Mouse (Mus musculus): ENCODE data around the gene Ttc7. TPM values are rescaled to one million over a fixed set of nuclear protein-coding genes. Genes with fewer than 3 reads are reported as not detected.

The Ttc7 gene
- polyA plus RNA-seq, 1 experiment from 2014 or later = 4.2 TPM

- Histone ChIP-seq H3K9ac (ENCODE audit: low read depth, low read length) (peak overlapping the region; percentile 22; the same call in 1 of the 2 replicates), H3K27ac (ENCODE audit: low read length) (no peak overlapping the region), H3K4me2 (ENCODE audit: low read length) (peak overlapping the region; percentile 78), H3K9me3 (replicated peaks; ENCODE audit: control insufficient read depth, low read length, poor library complexity, severe bottlenecking) (no peaks in the 10 kb centered on the region), H3K4me3 (ENCODE audit: low read depth, low read length) (peak overlapping the region; percentile 71), H3K27me3 (ENCODE audit: control insufficient read depth, insufficient read depth, low read depth, low read length) (peaks cover 29% of the 10 kb centered on the region), H3K36me3 (ENCODE audit: control insufficient read depth, insufficient read depth, low read length) (no peaks in the 10 kb centered on the region), H3K4me1 (ENCODE audit: control insufficient read depth, insufficient read depth, low read length) (peaks cover 19% of the 10 kb centered on the region)
- 6% methylated on average over 21 of the region's 21 CpGs for WGBS
- ATAC-seq = no peak
These were observed 1.2 kb downstream of the Ttc7 start for GRCm38 (mm10) chr17:87283755-87284481.

DNA sequence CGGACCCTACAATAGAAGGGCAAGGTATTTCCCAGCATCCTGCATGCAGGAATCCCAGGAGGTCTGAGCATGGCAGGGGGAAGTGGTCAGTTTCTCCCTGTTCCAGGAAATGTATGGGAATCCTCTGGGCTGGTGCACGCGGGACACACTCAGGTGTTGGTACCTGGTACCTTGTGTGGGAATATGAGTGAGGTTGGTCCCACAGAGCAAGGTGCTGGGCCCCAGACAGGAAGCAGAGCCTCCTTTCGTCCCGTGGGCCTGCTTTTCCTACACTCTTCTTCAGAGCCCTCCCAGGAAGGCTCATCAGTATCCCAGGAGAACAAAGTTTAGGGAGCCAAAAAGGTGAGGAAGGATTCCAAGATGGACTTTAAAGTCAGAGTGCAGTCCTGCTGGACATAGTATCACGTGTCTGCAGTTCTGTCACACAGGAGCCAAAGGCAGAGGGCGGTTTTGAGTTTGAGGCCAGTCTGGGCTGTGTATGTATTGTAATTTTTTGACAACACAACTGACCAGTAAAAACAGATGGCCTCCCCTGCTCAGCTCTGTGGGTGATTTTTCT lies 1.9 kb downstream of the Ttc7 start:
- no peaks in the 10 kb centered on the region for H3K9me3 ChIP-seq (replicated peaks; ENCODE audit: control insufficient read depth, low read length, poor library complexity, severe bottlenecking)
- H3K36me3 ChIP-seq (ENCODE audit: control insufficient read depth, insufficient read depth, low read length) = no peaks in the 10 kb centered on the region
- H3K9ac ChIP-seq (ENCODE audit: low read depth, low read length) = no peak overlapping the region
- H3K27me3 ChIP-seq (ENCODE audit: control insufficient read depth, insufficient read depth, low read depth, low read length) = peaks cover 29% of the 10 kb centered on the region
- WGBS = 63% methylated on average over 7 of the region's 7 CpGs
- peaks cover 19% of the 10 kb centered on the region for H3K4me1 ChIP-seq (ENCODE audit: control insufficient read depth, insufficient read depth, low read length)
- H3K4me3 ChIP-seq (ENCODE audit: low read depth, low read length) = no peak overlapping the region
- peak overlapping the region; percentile 78; the same call in 1 of the 2 replicates for H3K4me2 ChIP-seq (ENCODE audit: low read length)
- no peak overlapping the region for H3K27ac ChIP-seq (ENCODE audit: low read length)
- no peak for ATAC-seq

DNA sequence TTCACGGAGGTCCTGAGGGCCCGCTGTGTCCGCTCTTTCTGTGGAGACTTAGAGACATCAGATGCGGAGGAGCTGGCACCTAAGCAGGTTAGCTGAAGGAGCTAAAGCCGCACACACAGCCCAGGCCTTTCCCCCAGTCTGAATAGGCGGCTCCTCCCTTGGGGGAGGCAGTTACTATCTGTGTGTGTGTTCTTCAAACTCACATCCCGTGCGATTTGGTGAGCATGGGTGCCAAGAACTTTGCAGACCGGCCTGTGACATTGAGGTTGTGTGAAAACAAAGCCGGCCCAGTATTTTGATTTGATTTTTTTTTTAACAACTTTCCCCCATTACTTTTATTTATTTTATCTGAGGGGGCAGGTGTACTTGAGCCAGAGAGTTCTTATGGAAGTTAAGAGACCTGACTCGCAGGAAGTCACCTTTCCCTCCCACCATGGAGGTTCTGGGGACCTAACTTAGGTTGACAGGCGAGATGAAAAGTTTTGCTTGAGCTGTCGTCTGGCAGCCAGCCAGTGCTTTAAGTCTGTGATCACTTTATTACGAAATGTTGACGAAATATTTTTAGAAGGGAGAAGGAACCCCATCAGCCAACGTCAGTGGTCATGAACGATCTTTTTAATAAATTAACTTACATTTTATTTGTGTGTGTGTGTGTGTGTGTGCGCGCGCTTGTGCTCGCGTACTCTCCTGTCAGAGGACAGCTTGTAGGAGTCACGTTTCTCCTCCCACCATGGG lies 3.2 kb downstream of the Ttc7 start:
- Histone ChIP-seq H3K4me1 (ENCODE audit: control insufficient read depth, insufficient read depth, low read length) (peaks cover 19% of the 10 kb centered on the region), H3K9me3 (replicated peaks; ENCODE audit: control insufficient read depth, low read length, poor library complexity, severe bottlenecking) (no peaks in the 10 kb centered on the region), H3K27me3 (ENCODE audit: control insufficient read depth, insufficient read depth, low read depth, low read length) (peaks cover 27% of the 10 kb centered on the region), H3K27ac (ENCODE audit: low read length) (no peak overlapping the region), H3K4me3 (ENCODE audit: low read depth, low read length) (no peak overlapping the region), H3K4me2 (ENCODE audit: low read length) (no peak overlapping the region), H3K9ac (ENCODE audit: low read depth, low read length) (no peak overlapping the region), H3K36me3 (ENCODE audit: control insufficient read depth, insufficient read depth, low read length) (no peaks in the 10 kb centered on the region)
- ATAC-seq = no peak
- 77% methylated on average over 23 of the region's 23 CpGs for WGBS

DNA sequence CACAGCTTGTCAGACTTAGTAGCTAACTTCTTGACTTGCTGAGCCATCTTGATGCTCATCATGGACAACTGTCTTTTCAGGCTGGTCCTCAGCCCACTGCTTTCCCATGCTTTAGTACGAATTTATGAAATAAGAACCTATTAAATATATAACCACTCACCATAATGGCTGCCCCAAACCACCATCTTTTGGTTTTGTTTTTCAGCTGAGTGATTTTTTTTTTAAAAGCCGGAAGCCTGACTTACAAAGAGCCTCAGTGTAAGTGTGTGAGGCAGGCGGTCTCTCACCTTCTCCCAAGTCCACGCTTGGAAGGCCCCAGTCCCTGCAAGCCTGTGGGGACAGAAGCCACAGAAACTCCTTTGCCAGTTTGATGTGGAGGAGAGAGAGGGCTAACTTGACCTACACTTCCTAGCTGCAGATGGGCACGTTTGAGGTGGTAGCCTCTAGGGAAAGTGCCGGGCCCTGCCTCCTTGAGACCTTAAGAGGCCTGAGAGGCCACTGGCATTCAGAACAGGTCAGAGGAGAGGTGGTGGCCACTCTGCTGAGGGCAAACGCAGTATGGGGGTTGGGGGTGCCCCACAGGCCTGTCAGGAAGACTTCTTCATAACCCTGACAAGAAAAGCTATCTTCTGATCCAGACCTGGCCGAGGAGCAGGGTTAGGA lies 3.9 kb downstream of the Ttc7 start:
- no peak for ATAC-seq
- H3K9ac ChIP-seq (ENCODE audit: low read depth, low read length) = no peak overlapping the region
- no peaks in the 10 kb centered on the region for H3K36me3 ChIP-seq (ENCODE audit: control insufficient read depth, insufficient read depth, low read length)
- H3K9me3 ChIP-seq (replicated peaks; ENCODE audit: control insufficient read depth, low read length, poor library complexity, severe bottlenecking) = no peaks in the 10 kb centered on the region
- H3K27me3 ChIP-seq (ENCODE audit: control insufficient read depth, insufficient read depth, low read depth, low read length) = peaks cover 27% of the 10 kb centered on the region
- peaks cover 17% of the 10 kb centered on the region for H3K4me1 ChIP-seq (ENCODE audit: control insufficient read depth, insufficient read depth, low read length)
- no peak overlapping the region for H3K27ac ChIP-seq (ENCODE audit: low read length)
- no peak overlapping the region for H3K4me3 ChIP-seq (ENCODE audit: low read depth, low read length)
- 61% methylated on average over 8 of the region's 8 CpGs for WGBS
- no peak overlapping the region for H3K4me2 ChIP-seq (ENCODE audit: low read length)

DNA sequence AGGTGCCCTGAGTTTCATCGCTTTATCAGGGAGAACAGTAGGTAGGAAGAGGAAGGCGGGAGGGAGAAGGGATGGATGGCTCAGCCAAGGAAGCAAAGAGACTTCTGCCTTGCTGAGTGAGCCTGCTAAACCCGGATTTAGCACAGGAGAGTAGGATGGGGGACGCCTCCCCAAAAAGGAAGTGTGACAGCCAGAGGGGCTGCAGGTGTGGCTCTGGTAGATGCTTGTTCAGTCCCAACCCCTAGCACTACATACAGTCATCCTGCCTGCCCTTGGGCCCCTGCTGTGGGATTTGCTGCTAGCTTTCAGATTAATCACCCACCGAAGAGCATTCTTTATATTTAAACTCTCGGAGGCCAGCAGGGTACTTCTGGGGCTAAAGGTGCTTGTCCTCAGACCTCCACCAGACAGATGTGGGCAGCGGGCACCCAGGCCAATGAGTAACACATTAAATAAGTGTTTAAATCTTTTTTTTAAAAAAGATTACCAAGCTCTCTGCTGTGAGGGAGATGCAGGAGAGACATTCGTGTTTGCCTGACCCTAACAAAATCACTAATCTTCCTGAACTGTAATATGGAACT lies 4.6 kb downstream of the Ttc7 start:
- 44% methylated on average over 8 of the region's 8 CpGs for WGBS
- H3K4me3 ChIP-seq (ENCODE audit: low read depth, low read length) = no peak overlapping the region
- ATAC-seq = no peak
- H3K9me3 ChIP-seq (replicated peaks; ENCODE audit: control insufficient read depth, low read length, poor library complexity, severe bottlenecking) = no peaks in the 10 kb centered on the region
- H3K4me1 ChIP-seq (ENCODE audit: control insufficient read depth, insufficient read depth, low read length) = peaks cover 15% of the 10 kb centered on the region
- H3K27me3 ChIP-seq (ENCODE audit: control insufficient read depth, insufficient read depth, low read depth, low read length) = peaks cover 27% of the 10 kb centered on the region
- H3K36me3 ChIP-seq (ENCODE audit: control insufficient read depth, insufficient read depth, low read length) = no peaks in the 10 kb centered on the region
- no peak overlapping the region for H3K27ac ChIP-seq (ENCODE audit: low read length)
- H3K9ac ChIP-seq (ENCODE audit: low read depth, low read length) = no peak overlapping the region
- H3K4me2 ChIP-seq (ENCODE audit: low read length) = no peak overlapping the region

- Histone ChIP-seq H3K36me3 (ENCODE audit: control insufficient read depth, insufficient read depth, low read length) (no peaks in the 10 kb centered on the region), H3K4me3 (ENCODE audit: low read depth, low read length) (no peak overlapping the region), H3K4me1 (ENCODE audit: control insufficient read depth, insufficient read depth, low read length) (peaks cover 12% of the 10 kb centered on the region), H3K9me3 (replicated peaks; ENCODE audit: control insufficient read depth, low read length, poor library complexity, severe bottlenecking) (no peaks in the 10 kb centered on the region), H3K9ac (ENCODE audit: low read depth, low read length) (peak overlapping the region; percentile 4; the same call in 1 of the 2 replicates), H3K4me2 (ENCODE audit: low read length) (no peak overlapping the region), H3K27ac (ENCODE audit: low read length) (no peak overlapping the region), H3K27me3 (ENCODE audit: control insufficient read depth, insufficient read depth, low read depth, low read length) (peaks cover 27% of the 10 kb centered on the region)
- no peak for ATAC-seq
- 14% methylated on average over 12 of the region's 12 CpGs for WGBS
These were observed 5.4 kb downstream of the Ttc7 start for GRCm38 (mm10) chr17:87288131-87288530.

GRCm38 (mm10) chr17:87289367-87289766 lies 6.7 kb downstream of the Ttc7 start:
- Histone ChIP-seq H3K27me3 (ENCODE audit: control insufficient read depth, insufficient read depth, low read depth, low read length) (peaks cover 22% of the 10 kb centered on the region), H3K9me3 (replicated peaks; ENCODE audit: control insufficient read depth, low read length, poor library complexity, severe bottlenecking) (no peaks in the 10 kb centered on the region), H3K9ac (ENCODE audit: low read depth, low read length) (no peak overlapping the region), H3K4me2 (ENCODE audit: low read length) (no peak overlapping the region), H3K4me3 (ENCODE audit: low read depth, low read length) (no peak overlapping the region), H3K36me3 (ENCODE audit: control insufficient read depth, insufficient read depth, low read length) (no peaks in the 10 kb centered on the region), H3K4me1 (ENCODE audit: control insufficient read depth, insufficient read depth, low read length) (peaks cover 3% of the 10 kb centered on the region; the same call in 1 of the 2 replicates), H3K27ac (ENCODE audit: low read length) (no peak overlapping the region)
- ATAC-seq = no peak
- WGBS = 76% methylated on average over 5 of the region's 5 CpGs

DNA sequence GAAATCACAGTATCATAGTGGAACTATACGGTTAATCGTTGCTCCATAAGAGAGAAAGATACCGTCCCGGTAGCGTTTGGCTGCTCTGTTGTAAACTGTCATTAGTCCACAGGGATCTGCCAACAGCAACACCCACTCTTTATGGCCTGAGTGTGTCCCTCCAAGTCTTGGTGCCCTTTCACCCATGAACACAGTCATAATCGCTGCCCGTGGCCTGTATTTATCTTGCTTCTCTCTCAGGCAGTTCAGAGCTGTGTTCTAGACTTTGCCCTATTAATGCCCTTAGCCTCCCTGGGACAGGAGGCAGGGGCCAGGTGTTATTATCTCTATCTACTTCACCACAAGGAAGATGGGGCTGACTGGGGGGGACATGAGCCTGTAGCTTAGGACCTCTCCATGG lies 8.4 kb downstream of the Ttc7 start:
- 93% methylated on average over 7 of the region's 7 CpGs for WGBS
- Histone ChIP-seq H3K9me3 (replicated peaks; ENCODE audit: control insufficient read depth, low read length, poor library complexity, severe bottlenecking) (no peaks in the 10 kb centered on the region), H3K36me3 (ENCODE audit: control insufficient read depth, insufficient read depth, low read length) (no peaks in the 10 kb centered on the region), H3K27me3 (ENCODE audit: control insufficient read depth, insufficient read depth, low read depth, low read length) (peaks cover 7% of the 10 kb centered on the region; the same call in 1 of the 2 replicates), H3K4me3 (ENCODE audit: low read depth, low read length) (no peak overlapping the region), H3K9ac (ENCODE audit: low read depth, low read length) (no peak overlapping the region), H3K4me1 (ENCODE audit: control insufficient read depth, insufficient read depth, low read length) (peaks cover 3% of the 10 kb centered on the region; the same call in 1 of the 2 replicates), H3K4me2 (ENCODE audit: low read length) (no peak overlapping the region), H3K27ac (ENCODE audit: low read length) (no peak overlapping the region)
- no peak for ATAC-seq

Measured in midbrain, embryonic 16.5 days (tissue).